Mouse (Mus musculus) Patski (cell line): Measurements from ENCODE around the gene Dgkg. TPM values are rescaled to one million over a fixed set of nuclear protein-coding genes. Genes with fewer than 3 reads are reported as not detected.

Source experiments
- ATAC-seq: fragments of 100-300 bp; one replicate; pipeline ENCODE4 v1.8.0; 2021
- CTCF ChIA-PET: fragments of 350-600 bp; sonication (Branson Sonifier 250); formaldehyde crosslinking; loops from one replicate; lab custom pipeline; 2022; ENCODE audit warnings: inconsistent platforms; lab: Charles Lee
- POLR2A ChIA-PET: fragments of 350-600 bp; sonication (Branson Sonifier 250); formaldehyde crosslinking; loops from one replicate; lab custom pipeline; 2022; ENCODE audit warnings: antibody characterized with exemption, inconsistent platforms; lab: Charles Lee
- DNase-seq: peaks from one replicate; pipeline ENCODE4 v3.0.0-alpha.2; 2011; ENCODE audit warnings: low read depth, low spot score
- H3K27me3 ChIP-seq: fragments of 371-371 bp; one replicate; pipeline ENCODE4 v1.5.1; 2021
- CTCF ChIP-seq: fragments of 100-300 bp; IDR thresholded peaks from one replicate; pipeline ENCODE4 v1.5.1; 2021
- in situ Hi-C: fragments of 300-500 bp; cut with MboI; formaldehyde crosslinking; loops from 3 replicates; pipeline ENCODE4 v1.11.1; 2018; ENCODE audit warnings: low pct_unique_long_range_greater_than_20kb, mixed read lengths
- polyA plus RNA-seq: library from polyadenylated mRNA; unstranded; gene quantifications from one replicate; pipeline ENCODE4 v1.2.3, GENCODE M21; 2021

Dgkg gene
- polyA plus RNA-seq, 1 experiment from 2014 or later = 0.14 TPM

DNA sequence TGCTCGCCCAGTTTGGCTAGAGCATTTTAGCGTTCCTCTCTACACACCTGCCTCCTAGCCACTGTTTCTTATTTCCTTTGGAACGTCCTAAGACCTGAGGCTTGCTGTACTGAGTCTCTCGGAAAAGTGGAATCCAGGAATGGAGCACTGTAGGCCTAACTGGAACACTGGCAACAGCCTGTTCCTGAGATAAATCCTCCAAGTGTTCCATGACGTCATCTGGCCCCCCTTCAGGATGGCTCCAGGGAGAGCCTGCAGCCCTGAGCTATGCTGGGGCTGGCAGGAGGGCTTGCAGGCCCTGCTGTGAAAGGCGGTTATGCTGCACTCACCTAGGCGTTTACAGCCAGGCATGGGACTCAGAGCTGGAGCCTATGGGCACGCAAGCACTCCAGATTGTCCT, 152.2 kb downstream of the Dgkg start:
- ATAC-seq (no peak), DNase-seq (no peak)
- peaks cover 11% of the 10 kb centered on the region for H3K27me3 ChIP-seq
- ChIA-PET POLR2A (no interaction called here), CTCF (no interaction called here)
- in situ Hi-C loops = no loop called here
- TF ChIP-seq CTCF = no peak

DNA sequence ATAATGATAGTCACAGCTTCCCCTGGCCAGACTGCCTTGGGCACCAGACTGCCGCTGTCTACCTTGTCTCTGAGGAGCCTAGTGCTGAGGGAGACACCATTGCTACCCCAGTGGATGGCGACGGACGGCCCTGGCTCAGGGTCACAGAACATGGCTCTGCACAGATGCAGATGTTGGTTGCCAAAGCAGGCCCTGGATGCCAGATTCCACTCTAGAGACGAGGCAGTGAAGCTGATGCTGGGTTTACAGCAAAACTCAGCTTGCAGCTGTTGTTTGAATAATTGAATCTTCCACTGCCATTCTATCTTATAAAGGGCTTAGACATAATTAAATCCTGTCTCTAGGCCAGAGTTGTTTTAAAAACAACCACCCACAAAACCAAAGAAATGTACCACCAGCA, 153.0 kb downstream of the Dgkg start:
- TF ChIP-seq CTCF = no peak
- ATAC-seq (no peak), DNase-seq (no peak)
- H3K27me3 ChIP-seq = peaks cover 16% of the 10 kb centered on the region
- in situ Hi-C loops = no loop called here
- ChIA-PET POLR2A (no interaction called here), CTCF (no interaction called here)

DNA sequence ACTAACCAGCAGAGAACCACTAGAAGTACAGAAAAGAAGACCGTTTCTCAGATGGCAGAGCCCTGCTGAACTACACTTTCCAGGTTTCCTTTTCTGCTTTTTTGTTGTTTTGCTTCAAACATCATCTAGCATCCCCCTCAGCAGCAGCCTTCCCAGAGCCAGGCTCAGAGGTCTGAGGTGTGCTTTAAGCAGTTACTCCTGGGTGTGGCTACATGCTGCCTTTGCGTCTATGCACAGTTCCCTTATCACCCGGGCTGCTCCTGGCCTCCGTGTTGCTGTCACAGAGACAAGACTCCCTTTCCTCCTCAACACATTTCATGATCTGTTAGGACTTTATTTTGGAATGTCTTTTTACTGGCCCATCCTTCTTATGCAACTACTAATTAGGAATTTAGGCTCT, 153.6 kb downstream of the Dgkg start:
- CTCF ChIA-PET = no interaction called here
- no peak for TF ChIP-seq CTCF
- in situ Hi-C loops = no loop called here
- DNase-seq (no peak), ATAC-seq (no peak)
- H3K27me3 ChIP-seq = peaks cover 16% of the 10 kb centered on the region
- POLR2A ChIA-PET = interaction anchor here (0.5 kb wide), 1 partner anchor 10 kb away, joined by 3 read pairs; no protein-coding TSS in a partner anchor

DNA sequence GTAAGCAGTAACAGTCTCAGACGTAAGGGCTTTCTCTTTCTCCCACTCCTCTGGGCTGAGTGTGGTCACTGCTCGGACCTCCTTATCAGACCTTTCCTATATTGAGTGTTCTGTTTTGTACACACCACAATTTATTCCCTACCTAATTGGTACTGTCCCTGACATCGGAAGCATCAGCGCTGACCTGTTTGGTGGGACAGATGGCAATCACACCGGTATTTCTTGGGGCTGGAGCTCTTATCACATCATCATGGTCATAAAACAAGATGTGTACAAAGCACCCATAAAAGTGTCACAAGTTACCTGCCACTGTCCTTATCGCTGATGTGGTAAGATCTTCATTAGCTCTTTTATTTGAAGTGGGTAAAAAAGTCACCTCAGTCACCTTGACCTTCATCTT, 155.2 kb downstream of the Dgkg start:
- peaks cover 16% of the 10 kb centered on the region for H3K27me3 ChIP-seq
- DNase-seq (no peak), ATAC-seq (no peak)
- in situ Hi-C loops = no loop called here
- CTCF ChIA-PET = no interaction called here
- POLR2A ChIA-PET = no interaction called here
- TF ChIP-seq CTCF = no peak

DNA sequence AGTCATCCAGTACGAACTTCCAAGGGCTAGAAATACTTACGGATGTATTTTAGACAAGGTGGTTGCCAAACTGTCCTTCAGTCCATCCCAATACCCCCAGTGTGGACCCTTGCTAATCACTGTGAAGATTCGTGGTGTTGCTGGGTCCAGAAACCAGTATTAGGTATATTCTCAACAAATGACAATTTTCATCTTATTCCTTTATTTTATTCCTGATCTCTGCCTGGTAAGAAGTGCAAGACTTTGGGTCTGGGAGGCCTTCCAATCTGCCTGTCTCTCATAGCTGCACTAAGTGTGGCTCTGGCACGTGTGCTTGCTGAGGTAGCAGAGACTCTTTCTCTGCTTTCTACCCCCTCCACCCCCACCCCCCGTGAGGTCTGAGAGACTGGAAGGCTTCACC, 156.5 kb downstream of the Dgkg start:
- no peak for DNase-seq
- no peak for ATAC-seq
- ChIA-PET POLR2A (no interaction called here), CTCF (no interaction called here)
- TF ChIP-seq CTCF = no peak
- peaks cover 16% of the 10 kb centered on the region for H3K27me3 ChIP-seq
- in situ Hi-C loops = no loop called here

DNA sequence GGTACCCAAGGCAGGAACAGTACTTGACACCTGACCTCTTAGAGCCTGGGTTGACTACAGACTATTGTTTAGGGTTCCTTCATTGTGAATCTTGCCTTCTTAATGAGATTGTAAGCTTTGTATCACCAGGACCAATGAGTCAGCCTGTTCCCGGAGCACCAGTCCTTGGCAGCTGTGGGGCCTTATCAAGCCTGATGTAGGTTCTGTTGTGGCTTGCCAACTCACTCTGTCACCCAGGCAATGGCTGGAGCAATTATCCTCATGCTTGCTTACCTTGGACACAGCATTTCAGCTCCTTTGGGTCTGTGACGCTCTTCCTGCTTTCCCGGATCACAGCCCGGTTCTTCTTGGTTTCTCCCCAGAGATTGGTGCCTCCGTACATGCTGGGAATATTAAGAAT, 157.1 kb downstream of the Dgkg start:
- no peak for TF ChIP-seq CTCF
- no peak for ATAC-seq
- in situ Hi-C loops = no loop called here
- peaks cover 16% of the 10 kb centered on the region for H3K27me3 ChIP-seq
- ChIA-PET POLR2A (no interaction called here), CTCF (no interaction called here)
- no peak for DNase-seq

DNA sequence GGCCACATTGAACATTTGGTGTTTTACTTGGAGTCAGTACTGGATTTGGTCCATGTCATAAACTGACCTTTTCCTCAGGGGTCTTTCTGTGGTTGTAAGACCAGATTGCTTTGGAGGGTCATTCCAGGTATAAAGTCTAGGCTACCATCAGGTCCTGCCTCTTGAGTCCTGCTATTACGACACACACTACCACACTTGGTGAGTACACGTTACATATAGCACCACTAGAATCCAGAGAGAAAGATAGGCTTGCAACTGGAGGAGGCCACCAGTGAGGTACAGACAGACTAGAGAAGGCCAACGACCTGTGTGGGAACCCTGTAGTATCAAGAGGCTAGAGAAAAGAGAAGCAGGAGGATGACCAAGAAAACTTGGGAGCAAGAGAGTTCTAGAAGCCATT, 157.6 kb downstream of the Dgkg start:
- CTCF ChIA-PET = no interaction called here
- no peak for DNase-seq
- in situ Hi-C loops = no loop called here
- no peak for TF ChIP-seq CTCF
- POLR2A ChIA-PET = no interaction called here
- no peak for ATAC-seq
- peaks cover 16% of the 10 kb centered on the region for H3K27me3 ChIP-seq

DNA sequence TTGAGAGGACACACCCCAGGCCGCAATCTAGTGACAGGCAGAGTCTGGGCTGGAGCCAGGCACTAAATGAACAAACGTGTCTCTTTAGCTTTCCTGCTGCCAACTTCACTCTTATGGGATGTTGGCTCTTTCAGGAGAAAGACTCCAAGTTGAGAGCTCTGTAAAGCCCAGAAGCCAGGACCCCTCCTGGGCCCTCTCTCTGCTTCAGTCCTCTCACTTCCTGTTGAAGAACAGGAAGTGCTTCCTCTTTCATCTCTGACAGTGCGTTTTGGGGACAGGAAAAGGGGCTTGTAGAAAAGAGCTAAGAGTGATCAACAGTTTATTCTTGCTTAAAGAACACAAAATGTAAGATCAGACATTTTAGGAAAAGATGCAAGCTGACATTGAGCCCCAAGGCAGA, 159.0 kb downstream of the Dgkg start:
- ChIA-PET POLR2A (no interaction called here), CTCF (no interaction called here)
- TF ChIP-seq CTCF = no peak
- in situ Hi-C loops = no loop called here
- H3K27me3 ChIP-seq = peaks cover 16% of the 10 kb centered on the region
- DNase-seq = no peak
- no peak for ATAC-seq

DNA sequence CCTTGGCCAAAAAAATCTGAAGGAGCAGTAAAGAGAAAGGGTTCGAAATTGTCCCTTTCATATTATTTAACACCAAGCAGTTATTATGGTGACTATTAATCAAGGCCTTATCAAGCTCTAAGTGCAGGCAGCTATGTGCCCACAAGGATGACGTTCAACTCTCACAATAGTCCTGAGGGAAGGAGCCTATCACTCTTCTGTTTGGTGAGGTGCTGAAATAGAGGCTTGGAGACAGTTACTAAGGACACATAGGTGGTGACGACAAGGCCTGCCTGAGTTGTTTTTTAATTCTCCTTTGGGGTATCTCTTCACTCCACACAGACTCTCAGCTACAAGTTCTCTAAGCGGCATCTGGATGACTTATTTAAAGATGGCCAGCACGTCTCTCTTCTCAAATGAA, 161.8 kb downstream of the Dgkg start:
- POLR2A ChIA-PET = no interaction called here
- in situ Hi-C loops = no loop called here
- no peak for TF ChIP-seq CTCF
- DNase-seq (no peak), ATAC-seq (no peak)
- CTCF ChIA-PET = interaction anchor here (0.9 kb wide), 1 partner anchor 12 kb away, joined by 3 read pairs; no protein-coding TSS in a partner anchor
- H3K27me3 ChIP-seq = peaks cover 9% of the 10 kb centered on the region

DNA sequence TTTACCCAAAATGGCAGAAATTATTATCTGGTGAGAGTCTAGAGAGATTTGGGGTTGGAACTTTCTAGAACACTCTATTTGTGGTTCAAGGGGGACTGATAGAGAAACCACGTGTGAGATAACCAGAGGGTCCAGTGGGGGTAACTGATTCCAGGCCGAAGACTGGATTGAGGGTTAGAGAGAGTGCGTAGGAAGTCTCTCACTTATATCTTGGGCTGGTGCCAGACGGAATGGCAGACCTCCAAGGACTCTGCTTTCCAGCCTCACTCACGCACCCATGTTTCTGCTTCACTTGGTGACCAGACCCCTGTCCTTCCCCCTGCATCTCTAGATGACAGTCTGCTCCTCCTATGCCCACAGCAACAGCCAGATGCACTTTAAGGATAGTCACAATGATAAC, 162.2 kb downstream of the Dgkg start:
- ChIA-PET CTCF (interaction anchor here (0.9 kb wide), 1 partner anchor 11 kb away, joined by 3 read pairs; no protein-coding TSS in a partner anchor), POLR2A (no interaction called here)
- H3K27me3 ChIP-seq = peaks cover 5% of the 10 kb centered on the region
- no peak for DNase-seq
- TF ChIP-seq CTCF = no peak
- ATAC-seq = no peak
- in situ Hi-C loops = no loop called here

DNA sequence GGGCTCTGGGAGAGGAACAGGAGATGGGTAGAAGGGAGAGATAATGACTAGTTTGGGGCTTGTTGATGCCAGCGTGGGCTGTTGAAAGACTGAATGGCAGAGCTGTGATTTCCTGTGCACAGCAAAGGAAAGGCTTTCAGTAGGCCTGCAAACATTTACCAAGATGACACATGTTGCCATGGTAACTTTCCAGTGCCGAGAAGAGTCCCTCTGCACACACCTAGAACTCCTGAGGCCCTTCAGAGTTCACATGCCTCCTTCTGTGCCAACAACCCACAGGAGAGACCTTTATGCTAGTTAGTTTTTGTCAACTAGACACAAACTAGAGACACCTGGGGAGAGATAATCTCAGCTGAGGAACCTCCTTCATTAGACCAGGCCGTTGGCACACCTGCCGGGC, 163.6 kb downstream of the Dgkg start:
- DNase-seq (no peak), ATAC-seq (no peak)
- ChIA-PET POLR2A (no interaction called here), CTCF (no interaction called here)
- no peaks in the 10 kb centered on the region for H3K27me3 ChIP-seq
- TF ChIP-seq CTCF = no peak
- in situ Hi-C loops = no loop called here

DNA sequence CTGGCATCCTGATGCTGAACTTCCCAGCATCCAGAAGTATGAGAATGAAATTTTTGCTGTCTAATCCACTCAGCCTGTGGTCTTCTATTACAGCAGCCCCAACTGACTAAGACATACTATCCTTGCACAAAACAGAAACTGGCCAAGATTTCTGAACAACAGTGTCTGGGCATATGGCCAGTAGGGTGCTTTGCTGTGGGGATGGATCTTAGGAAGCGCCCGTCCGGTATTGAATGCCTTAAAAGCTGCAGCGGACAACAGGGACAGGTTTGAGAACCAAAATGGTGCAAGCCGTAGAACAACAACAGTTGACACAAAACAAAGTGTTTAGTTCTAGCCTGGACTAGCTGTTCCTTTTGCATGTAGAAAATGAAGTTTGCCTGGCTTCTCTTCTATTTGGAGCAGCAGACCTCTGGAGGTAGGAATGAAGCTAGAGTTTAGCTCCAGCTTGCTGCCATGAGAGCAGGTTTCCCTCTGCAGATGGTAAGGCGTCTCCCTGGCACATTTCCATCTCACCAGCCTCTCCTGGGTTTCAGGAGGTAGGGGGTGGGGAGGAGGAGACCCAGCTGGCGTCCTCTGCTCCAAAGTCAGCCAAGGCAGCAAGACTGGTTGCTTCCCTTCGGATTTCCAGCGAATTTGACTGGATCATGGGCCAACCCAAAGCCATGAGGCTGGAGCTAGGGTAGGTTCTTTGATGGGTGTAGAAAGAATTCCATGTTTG, 165.4 kb downstream of the Dgkg start:
- H3K27me3 ChIP-seq = peaks cover 6% of the 10 kb centered on the region
- ATAC-seq (no peak), DNase-seq (no peak)
- in situ Hi-C loops = no loop called here
- TF ChIP-seq CTCF = no peak
- CTCF ChIA-PET = no interaction called here
- POLR2A ChIA-PET = no interaction called here
